Mouse (Mus musculus): ENCODE measurements around the gene Klhl34. TPM values are rescaled to one million over a fixed set of nuclear protein-coding genes. Genes with fewer than 3 reads are reported as not detected.

Klhl34 gene
- polyA plus RNA-seq (2017; shearing (Covaris generic)): not detected

DNA sequence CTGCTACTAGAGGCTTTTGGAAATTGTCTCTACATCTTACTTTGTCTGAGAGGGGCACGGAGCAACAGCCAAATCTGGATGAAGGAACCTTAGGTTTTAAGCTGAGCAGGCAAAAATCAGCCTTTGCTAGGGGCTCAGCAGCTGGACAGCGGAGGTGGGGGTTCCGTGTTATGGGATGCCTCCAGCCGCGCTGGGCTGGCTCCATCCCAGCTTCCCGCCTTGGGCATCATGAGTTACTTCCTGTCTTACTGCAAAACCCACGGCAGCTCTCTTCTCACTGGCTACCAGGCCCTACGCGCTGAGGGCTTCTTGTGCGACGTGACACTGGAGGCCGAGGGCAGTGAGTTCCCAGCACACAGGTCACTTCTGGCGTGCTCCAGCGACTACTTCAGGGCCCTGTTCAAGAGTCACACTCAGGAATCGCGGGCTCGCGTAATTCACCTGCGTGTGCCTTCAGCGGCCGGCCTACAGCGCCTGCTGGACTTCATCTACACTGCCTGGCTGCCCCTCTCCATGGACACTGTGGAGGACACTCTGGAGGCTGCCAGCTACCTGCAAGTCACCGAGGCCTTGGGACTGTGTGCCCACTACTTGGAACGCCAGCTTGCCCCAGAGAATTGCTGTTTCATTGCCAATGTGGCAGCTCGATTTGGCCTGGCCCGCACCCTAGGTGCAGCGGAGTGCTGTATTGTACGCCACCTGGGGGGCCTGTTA lies at the start of gene Klhl34:
Klhl34 (plus strand) TSS at position 229 of the 714 bp plus-strand sequence.

Other genes with a start within 250 kb of the Klhl34 start
- gene Yy2, start 249.4 kb upstream of the Klhl34 start, polyA plus RNA-seq (2017; shearing (Covaris generic)): 3.2 TPM
- gene Mbtps2, start 219.7 kb upstream of the Klhl34 start, polyA plus RNA-seq (2017; shearing (Covaris generic)): 16.6 TPM
- gene Smpx, start 119.5 kb upstream of the Klhl34 start, polyA plus RNA-seq (2017; shearing (Covaris generic)): not detected
- not detected for gene Cnksr2, start 224.9 kb downstream of the Klhl34 start, polyA plus RNA-seq (2017; shearing (Covaris generic))

Measured in effector memory CD4-positive, alpha-beta T cell, adult 7 months (primary cell).